Mouse (Mus musculus): ENCODE data around the gene Rab8a.
A peak's percentile ranks its signal among the peaks of the same experiment; 100 is the strongest.

Rab8a gene

GRCm38 (mm10) chr8:72146056-72146455 is 14.9 kb upstream of the Rab8a start:
- DNase-seq (ENCODE audit: low read depth, low spot score), result no peak

DNA sequence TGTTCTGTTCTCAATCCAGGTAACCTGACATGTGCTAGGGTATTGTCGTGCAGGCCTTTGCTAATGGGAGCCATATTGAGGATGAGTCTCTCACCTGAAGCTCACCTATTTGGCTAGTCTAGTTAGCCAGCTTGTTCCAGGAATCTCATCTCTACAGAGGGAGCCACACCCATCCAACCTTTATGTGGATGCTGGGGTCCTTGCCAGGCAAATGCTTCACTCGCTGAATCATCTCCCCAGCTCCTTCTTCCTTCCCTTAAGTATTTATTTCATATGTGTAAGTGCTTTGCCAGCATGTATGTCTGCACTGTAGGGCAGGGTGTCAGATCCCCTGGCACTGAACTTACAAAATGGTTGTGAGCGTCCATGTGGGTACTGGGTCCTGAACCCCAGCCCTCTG is 14.4 kb upstream of the Rab8a start:
- DNase-seq (ENCODE audit: low read depth, low spot score), result no peak

DNA sequence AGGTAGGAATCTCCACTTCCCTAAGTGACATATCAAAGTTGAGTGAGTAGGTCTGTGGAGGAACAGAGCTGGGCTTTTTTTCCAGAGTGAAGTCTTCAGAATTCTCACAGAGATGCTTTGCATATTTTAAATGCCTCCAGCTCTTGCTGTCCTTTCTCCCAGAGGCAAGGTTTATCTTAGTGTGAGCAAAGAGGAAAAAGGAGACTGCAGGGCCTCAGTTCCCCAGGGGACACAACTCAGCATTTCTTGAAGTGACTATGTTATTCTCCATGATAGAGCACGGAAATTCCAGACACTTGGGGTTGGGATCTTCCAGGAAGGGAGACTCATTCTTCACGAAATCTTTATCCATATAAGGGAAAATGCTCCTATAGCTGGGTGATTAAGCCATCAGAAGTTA is 13.7 kb upstream of the Rab8a start:
- DNase-seq (ENCODE audit: low read depth, low spot score), result no peak

GRCm38 (mm10) chr8:72149056-72149455 is 11.9 kb upstream of the Rab8a start:
- DNase-seq (ENCODE audit: low read depth, low spot score), result peak; percentile 40

DNA sequence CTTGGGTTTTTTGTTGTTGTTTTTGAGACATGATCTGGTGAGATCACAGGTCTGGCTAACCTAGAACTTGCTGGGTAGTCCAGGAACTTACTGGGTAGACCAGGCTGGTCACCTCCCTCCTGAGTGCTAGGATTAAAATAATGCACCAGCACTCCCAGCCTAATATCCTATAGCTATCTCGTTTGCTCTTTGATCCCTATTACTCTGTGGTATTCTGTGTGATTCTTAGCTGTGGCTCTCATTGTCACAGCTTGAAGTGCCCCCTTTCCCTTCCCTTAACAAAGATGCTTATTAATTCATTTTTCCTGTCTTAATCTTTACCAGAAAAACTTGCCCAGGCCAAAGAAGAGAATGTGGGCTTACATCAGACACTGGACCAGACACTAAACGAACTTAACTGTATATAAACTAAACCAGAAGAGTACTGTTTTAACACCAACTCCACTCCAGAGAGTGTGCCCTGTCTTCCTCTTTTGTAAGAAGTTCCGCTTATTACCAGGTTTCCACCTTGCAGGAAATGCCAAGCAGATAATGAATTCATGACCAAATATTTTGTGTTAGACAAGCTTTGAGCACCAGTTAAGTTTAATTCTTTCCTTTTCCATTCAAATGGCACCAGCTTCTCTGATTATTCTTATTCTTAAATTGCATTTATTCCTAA is 9.5 kb upstream of the Rab8a start:
- DNase-seq (ENCODE audit: low read depth, low spot score), result no peak

DNA sequence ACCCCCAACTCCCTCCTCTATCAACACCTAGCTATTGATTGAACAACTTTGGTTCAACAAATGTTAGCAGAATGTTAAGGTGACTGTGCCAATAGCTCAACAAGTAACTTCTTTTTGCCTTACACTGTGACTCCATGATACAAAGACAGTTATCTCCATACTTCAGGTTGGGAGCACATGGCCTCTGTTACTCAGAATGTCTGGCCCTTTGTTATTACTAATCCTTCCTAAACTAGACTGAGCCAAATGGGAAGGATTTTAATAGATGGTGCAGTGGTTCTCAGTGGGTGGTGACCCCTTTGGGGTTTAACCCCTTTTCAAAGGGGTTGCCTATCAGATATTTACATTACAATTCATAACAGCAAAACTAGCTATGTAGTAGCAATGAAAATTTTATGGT is 7.6 kb upstream of the Rab8a start:
- DNase-seq (ENCODE audit: low read depth, low spot score), result no peak

- DNase-seq (ENCODE audit: low read depth, low spot score), result no peak
Observed at GRCm38 (mm10) chr8:72158096-72158495, 2.9 kb upstream of the Rab8a start.

DNA sequence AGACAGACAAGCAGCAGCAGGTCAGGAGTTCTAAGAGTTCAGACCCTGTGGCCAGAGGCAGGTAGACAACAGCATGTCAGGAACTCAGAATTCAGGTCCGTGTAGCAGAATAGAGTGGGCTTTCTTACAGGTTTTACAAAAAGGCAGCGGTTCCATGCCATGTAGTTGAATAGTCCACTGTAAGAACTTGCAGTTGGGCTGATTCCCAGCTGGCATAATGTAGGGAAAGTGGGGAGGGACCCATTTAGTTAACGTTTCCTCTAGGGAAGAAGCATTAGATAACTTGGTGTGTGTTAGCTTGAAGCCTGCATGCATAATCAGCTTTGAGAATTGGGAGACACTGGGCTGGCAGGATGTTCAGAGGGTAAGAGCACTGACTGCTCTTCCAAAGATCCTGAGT is 2.3 kb upstream of the Rab8a start:
- DNase-seq (ENCODE audit: low read depth, low spot score), result no peak

DNA sequence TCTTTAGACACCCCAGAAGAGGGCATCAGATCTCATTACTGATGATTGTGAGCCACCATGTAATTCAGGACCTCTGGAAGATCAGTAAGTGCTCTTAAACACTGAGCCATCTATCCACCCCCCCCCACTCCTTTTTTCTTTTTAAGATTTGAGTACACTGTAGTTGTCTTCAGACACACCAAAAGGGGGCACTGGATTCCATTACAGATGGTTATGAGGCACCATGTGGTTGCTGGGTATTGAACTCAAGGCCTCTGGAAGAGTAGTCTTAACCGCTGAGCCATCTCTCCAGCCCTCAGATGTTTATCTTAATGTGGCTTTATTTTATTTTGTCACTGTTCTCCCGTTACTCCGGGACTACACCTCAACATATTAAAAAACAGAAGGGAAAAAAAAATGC is 993 bp upstream of the Rab8a start:
- no peak for DNase-seq (ENCODE audit: low read depth, low spot score)

GRCm38 (mm10) chr8:72162821-72163220 is 1.8 kb downstream of the Rab8a start:
- no peak for DNase-seq (ENCODE audit: low read depth, low spot score)

DNA sequence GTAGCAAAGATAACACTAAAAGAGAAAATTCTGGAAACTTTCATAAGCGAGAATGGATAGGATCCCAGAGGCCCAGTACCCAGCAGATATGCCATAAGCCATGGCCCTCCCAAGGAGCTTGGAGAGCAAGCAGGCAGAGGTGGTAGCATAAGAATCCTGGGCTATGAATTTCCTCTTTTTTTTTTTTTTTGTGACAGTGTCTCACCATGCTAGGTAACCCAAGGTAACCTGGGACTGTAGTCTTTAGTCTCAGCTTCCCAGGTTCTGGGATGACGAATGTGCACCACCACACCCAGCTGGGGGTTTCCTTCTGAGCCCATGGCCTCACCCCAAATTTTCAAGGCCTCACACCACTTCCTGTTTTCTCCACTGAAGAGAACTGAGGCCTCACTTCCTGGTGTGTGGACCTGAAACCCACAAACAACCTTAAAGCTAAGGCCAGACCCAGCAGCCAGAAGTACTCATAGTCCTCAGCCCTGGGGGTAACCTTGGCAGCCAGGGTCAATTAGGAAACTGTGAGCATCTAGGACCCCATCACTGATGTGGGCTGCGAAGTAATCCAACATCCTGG is 8.2 kb downstream of the Rab8a start:
- DNase-seq (ENCODE audit: low read depth, low spot score), result no peak

- no peak for DNase-seq (ENCODE audit: low read depth, low spot score)
Observed at GRCm38 (mm10) chr8:72169681-72170249, 8.8 kb downstream of the Rab8a start.

- peak; percentile 72 for DNase-seq (ENCODE audit: low read depth, low spot score)
Observed at GRCm38 (mm10) chr8:72177346-72177925, 16.4 kb downstream of the Rab8a start.

GRCm38 (mm10) chr8:72183554-72184202 is 22.7 kb downstream of the Rab8a start:
- DNase-seq (ENCODE audit: low read depth, low spot score), result no peak

DNA sequence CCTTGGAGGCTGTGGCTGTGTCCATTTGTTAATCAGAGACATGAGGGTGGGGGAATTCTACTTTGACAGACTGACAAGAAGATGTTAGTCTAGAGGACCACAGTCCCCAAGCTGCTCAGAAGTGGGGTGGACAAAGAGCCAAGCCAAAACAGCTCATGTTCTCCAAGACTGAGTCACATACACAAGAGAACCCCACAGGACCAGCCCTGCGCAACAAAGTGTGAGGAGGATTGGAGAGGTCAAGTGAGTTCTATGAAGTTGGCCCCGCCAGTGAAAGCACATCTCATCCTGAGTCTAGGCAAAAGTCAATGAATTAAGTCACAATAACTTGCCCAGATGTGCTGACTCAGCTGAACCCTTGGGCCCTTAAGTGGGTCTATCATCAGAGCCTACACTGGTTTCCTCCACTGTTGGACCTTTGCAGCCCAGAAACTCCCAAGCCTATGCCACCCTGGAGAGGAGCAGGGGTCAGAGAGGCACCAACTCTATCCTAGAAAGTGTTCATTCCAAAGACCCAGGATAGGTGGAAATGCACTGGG is 26.9 kb downstream of the Rab8a start:
- no peak for DNase-seq (ENCODE audit: low read depth, low spot score)

- peak; percentile 71 for DNase-seq (ENCODE audit: low read depth, low spot score)
Observed at GRCm38 (mm10) chr8:72189417-72190214, 28.6 kb downstream of the Rab8a start, which contains the start of gene Hsh2d. Gene Hsh2d (plus strand): TSS chr8:72189638.

DNA sequence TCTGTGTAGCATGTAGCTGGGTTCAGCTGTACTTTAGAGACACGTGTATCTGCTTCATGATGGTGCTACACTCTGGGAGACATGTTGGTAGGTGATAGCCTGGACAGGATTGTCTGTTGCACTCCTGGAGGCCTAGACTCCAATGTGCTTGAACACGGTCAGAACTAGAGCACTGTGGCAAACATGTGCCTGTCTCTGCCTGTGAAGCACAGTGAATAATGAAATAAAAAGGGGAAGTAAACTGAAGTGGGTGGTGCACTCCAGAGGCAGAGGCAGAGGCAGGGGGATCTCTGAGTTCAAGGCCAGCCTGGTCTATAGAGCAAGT is 29.2 kb downstream of the Rab8a start:
- DNase-seq (ENCODE audit: low read depth, low spot score), result no peak

DNA sequence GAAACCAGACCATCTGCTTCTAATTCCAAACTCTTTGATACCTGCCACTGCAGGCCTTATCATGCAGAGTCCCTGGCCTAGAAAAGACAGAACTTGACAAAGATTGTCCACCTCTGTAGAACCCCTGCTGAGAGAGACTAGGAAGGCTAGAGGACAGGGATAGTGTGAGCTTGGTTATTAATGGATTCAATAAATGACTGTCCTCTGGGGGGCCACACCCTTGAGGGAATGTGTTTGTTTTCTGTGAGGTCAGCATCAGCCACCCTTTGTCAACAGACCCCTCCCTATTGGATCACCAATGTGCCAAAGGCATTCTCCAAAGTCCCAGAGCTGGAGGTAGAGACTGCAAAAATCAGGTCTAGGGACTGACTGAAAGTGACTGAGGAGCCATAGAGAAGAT is 31.1 kb downstream of the Rab8a start:
- DNase-seq (ENCODE audit: low read depth, low spot score), result peak; percentile 60

DNA sequence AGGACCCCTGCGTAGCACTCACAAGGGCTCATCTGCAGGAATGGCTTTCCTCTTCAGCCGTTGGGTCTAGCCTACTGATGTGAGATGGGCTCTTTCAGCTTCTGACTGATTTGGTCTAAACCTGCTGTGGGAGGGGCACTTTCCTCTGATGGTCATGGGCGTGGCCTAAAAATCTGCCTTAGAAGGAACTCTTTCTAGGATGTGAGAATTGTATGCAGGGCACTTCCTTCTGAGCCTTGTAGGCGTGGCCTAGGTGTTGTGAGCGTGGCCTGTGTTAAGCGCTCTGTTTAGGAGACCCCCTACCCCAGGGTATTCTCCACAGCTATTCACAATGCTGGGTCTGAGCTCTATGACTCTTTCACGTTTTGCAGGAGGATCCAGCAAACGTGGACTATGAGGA is 37.0 kb downstream of the Rab8a start:
- peak; percentile 92 for DNase-seq (ENCODE audit: low read depth, low spot score)

- DNase-seq (ENCODE audit: low read depth, low spot score), result no peak
Observed at GRCm38 (mm10) chr8:72208582-72208981, 47.6 kb downstream of the Rab8a start.

GRCm38 (mm10) chr8:72210222-72210621 is 49.2 kb downstream of the Rab8a start:
- DNase-seq (ENCODE audit: low read depth, low spot score), result no peak

GRCm38 (mm10) chr8:72210710-72211109 is 49.7 kb downstream of the Rab8a start:
- no peak for DNase-seq (ENCODE audit: low read depth, low spot score)

All from ZHBTc4 (cell line).